8 mouse cellular contexts compared by ENCODE assay signal in the genomic region with DNA sequence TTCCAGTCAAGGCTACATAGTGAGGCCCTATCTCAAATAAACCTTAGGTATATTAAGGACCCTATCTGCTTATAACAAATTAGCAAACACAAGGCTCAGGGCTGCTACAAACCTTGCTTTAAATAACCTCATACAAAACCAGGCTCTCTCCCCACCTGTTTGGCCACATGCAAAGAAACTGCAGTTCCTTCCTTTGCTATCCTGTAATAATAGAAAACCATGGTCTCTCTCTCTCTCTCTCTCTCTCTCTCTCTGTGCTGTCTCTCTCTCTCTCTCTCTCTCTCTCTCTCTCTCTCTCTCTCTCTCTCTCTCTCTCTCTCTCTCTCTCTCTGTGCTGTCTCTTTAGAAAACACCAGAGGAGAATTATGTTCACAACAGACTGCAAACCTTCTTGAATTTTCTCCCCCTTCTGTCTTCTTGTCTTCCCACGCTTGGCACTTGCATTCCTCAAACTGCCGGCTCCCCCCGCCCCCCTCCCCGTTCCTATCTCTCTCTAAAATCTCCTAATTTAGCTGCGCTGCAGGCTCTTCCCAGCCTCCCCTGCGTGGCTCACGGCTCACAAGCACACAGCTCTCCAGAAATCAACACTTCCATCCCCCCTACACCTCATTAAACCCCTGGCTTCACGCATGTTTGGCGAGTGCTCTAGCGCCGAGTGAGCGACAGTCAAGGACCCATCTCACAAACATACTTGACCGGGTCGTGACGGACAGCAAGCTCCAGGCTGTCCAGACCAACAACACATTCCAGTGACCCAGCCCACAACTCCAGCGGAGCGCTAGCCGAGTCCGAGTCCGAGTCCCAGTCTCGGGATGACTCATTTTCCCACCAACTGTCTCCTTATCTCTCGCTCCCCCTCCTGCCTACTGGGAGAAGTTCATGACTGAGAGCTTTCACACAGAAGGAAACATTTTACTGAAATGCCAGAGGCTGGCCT. TPM values are rescaled to one million over a fixed set of nuclear protein-coding genes. Genes with fewer than 3 reads are reported as not detected.
DNase-seq lines count a peak whose midpoint lies in the region; ATAC-seq and TF ChIP-seq lines count a peak whose summit lies in the region.

No protein-coding gene starts in this region.

- 2% methylated on average over 22 of the region's 22 CpGs for WGBS in bone marrow, adult 2 months
- under 1% methylated on average over 22 of the region's 22 CpGs for WGBS in heart, embryonic 10.5 days
- under 1% methylated on average over 22 of the region's 22 CpGs for WGBS in kidney, embryonic 14.5 days
- under 1% methylated on average over 22 of the region's 22 CpGs for WGBS in limb, embryonic 14.5 days
- WGBS in midbrain, embryonic 15.5 days, result under 1% methylated on average over 22 of the region's 22 CpGs

- peak overlapping the region; percentile 0; the same call in 1 of the 2 replicates for H3K27ac ChIP-seq in bone marrow, adult 2 months (ENCODE audit: control insufficient read depth, insufficient read depth, low read depth, low read length, poor library complexity)
- peak overlapping the region; percentile 87 for H3K27ac ChIP-seq in heart, embryonic 10.5 days
- H3K27ac ChIP-seq in kidney, embryonic 14.5 days (ENCODE audit: low read depth, low read length), result peak overlapping the region; percentile 85
- peak overlapping the region; percentile 61; the same call in 1 of the 2 replicates for H3K27ac ChIP-seq in limb, embryonic 14.5 days (replicated peaks; ENCODE audit: low read depth, low read length)
- peak overlapping the region; percentile 61 for H3K27ac ChIP-seq in midbrain, embryonic 15.5 days

- H3K27me3 ChIP-seq in heart, embryonic 10.5 days (ENCODE audit: insufficient read depth, poor library complexity, severe bottlenecking), result no peaks in the 10 kb centered on the region
- H3K27me3 ChIP-seq in kidney, embryonic 14.5 days (ENCODE audit: control insufficient read depth, insufficient read depth, low read length), result no peaks in the 10 kb centered on the region
- H3K27me3 ChIP-seq in limb, embryonic 14.5 days (ENCODE audit: control insufficient read depth, insufficient read depth, low read length), result no peaks in the 10 kb centered on the region
- H3K27me3 ChIP-seq in midbrain, embryonic 15.5 days (replicated peaks), result no peaks in the 10 kb centered on the region

- H3K4me3 ChIP-seq in bone marrow, adult 2 months (replicated peaks; ENCODE audit: control insufficient read depth, low read depth, low read length), result peak overlapping the region; percentile 55
- H3K4me3 ChIP-seq in heart, embryonic 10.5 days, result peak overlapping the region; percentile 59
- H3K4me3 ChIP-seq in kidney, embryonic 14.5 days (ENCODE audit: low read length), result peak overlapping the region; percentile 40
- peak overlapping the region; percentile 38 for H3K4me3 ChIP-seq in limb, embryonic 14.5 days (replicated peaks; ENCODE audit: low read length)
- peak overlapping the region; percentile 34 for H3K4me3 ChIP-seq in midbrain, embryonic 15.5 days

- no peaks in the 10 kb centered on the region for H3K36me3 ChIP-seq in heart, embryonic 10.5 days
- H3K36me3 ChIP-seq in kidney, embryonic 14.5 days (ENCODE audit: control insufficient read depth, insufficient read depth, low read length), result no peaks in the 10 kb centered on the region
- no peaks in the 10 kb centered on the region for H3K36me3 ChIP-seq in limb, embryonic 14.5 days (ENCODE audit: control insufficient read depth, insufficient read depth, low read length)
- H3K36me3 ChIP-seq in midbrain, embryonic 15.5 days (replicated peaks), result no peaks in the 10 kb centered on the region

- no peaks in the 10 kb centered on the region; the same call in 1 of the 2 replicates for H3K4me1 ChIP-seq in bone marrow, adult 2 months (ENCODE audit: control insufficient read depth, insufficient read depth, low read length)
- H3K4me1 ChIP-seq in heart, embryonic 10.5 days, result peaks cover 38% of the 10 kb centered on the region
- peaks cover 28% of the 10 kb centered on the region for H3K4me1 ChIP-seq in kidney, embryonic 14.5 days (ENCODE audit: control insufficient read depth, insufficient read depth, low read length)
- peaks cover 33% of the 10 kb centered on the region for H3K4me1 ChIP-seq in limb, embryonic 14.5 days (ENCODE audit: control insufficient read depth, insufficient read depth, low read length)
- peaks cover 32% of the 10 kb centered on the region for H3K4me1 ChIP-seq in midbrain, embryonic 15.5 days

- peak overlapping the region; percentile 70 for H3K4me2 ChIP-seq in kidney, embryonic 14.5 days (replicated peaks; ENCODE audit: low read depth, low read length)
- peak overlapping the region; percentile 84 for H3K4me2 ChIP-seq in limb, embryonic 14.5 days (replicated peaks; ENCODE audit: low read depth, low read length, severe bottlenecking)
- H3K4me2 ChIP-seq in midbrain, embryonic 15.5 days, result peak overlapping the region; percentile 66

- no peaks in the 10 kb centered on the region for H3K9me3 ChIP-seq in heart, embryonic 10.5 days
- no peaks in the 10 kb centered on the region for H3K9me3 ChIP-seq in kidney, embryonic 14.5 days (ENCODE audit: control insufficient read depth, low read length)
- H3K9me3 ChIP-seq in limb, embryonic 14.5 days (ENCODE audit: control insufficient read depth, low read length), result no peaks in the 10 kb centered on the region
- H3K9me3 ChIP-seq in midbrain, embryonic 15.5 days, result no peaks in the 10 kb centered on the region

- ATAC-seq in erythroblast, adult 5-6 weeks (replicated peaks; ENCODE audit: low FRiP score, poor library complexity, severe bottlenecking), result peak; percentile 84
- ATAC-seq in kidney, embryonic 14.5 days (ENCODE audit: low FRiP score, low TSS enrichment), result peak; percentile 86
- peak; percentile 79 for ATAC-seq in limb, embryonic 14.5 days (ENCODE audit: low FRiP score, low read depth)
- ATAC-seq in midbrain, embryonic 15.5 days (replicated peaks), result peak; percentile 70

- TF ChIP-seq CTCF in bone marrow, adult 2 months (IDR thresholded peaks at IDR 0.05; ENCODE audit: control insufficient read depth, insufficient read depth, low read length), result peak; percentile 33; the same call in 1 of the 2 replicates

- no peak for TF ChIP-seq POLR2A in bone marrow, adult 2 months (IDR thresholded peaks at IDR 0.05; ENCODE audit: borderline replicate concordance, control insufficient read depth, low read depth, low read length)
- TF ChIP-seq POLR2A in limb, embryonic 14.5 days (IDR thresholded peaks at IDR 0.05; ENCODE audit: borderline replicate concordance, extremely low read depth, insufficient read depth, insufficient read length), result no peak

- peak overlapping the region; percentile 52; the same call in 1 of the 2 replicates for H3K9ac ChIP-seq in kidney, embryonic 14.5 days (ENCODE audit: low read depth, low read length)
- H3K9ac ChIP-seq in limb, embryonic 14.5 days (ENCODE audit: low read depth, low read length, severe bottlenecking), result peak overlapping the region; percentile 53
- peak overlapping the region; percentile 28; the same call in 1 of the 2 replicates for H3K9ac ChIP-seq in midbrain, embryonic 15.5 days

- peak; percentile 99 for DNase-seq in 3T3-L1 (ENCODE audit: low read depth, low spot score)
- peak; percentile 96 for DNase-seq in heart, embryonic 10.5 days (ENCODE audit: low spot score)
- peak; percentile 84 for DNase-seq in limb, embryonic 14.5 days (ENCODE audit: low spot score)
- DNase-seq in spleen, postnatal 10 days (ENCODE audit: low spot score in 2 of 2), result peak; percentile 44 to 56

RNA-seq across cellular contexts. Expression of a gene that starts 7.7 kb away (rescaled TPM):
- polyA plus RNA-seq in bone marrow, adult 2 months (2011; ENCODE audit: insufficient read depth, insufficient read length, low replicate concordance, missing spikeins), result 61.2 and 61.4 TPM in 2 replicates
- 25.5 and 41.1 TPM in 2 replicates for total RNA-seq in erythroblast, adult 5-6 weeks (2015; ENCODE audit: low replicate concordance)
- 29.1 and 32.1 TPM in 2 replicates for total RNA-seq in erythroblast, adult 5-6 weeks (2017; ENCODE audit: low replicate concordance)
- 154 and 293 TPM in 2 replicates for polyA plus RNA-seq in heart, embryonic 10.5 days (2016; fragmentation: Nextera tagmentation; extraction: Ambion mirVana)
- polyA plus RNA-seq in kidney, embryonic 14.5 days (2014; fragmentation: Nextera tagmentation; extraction: Ambion mirVana), result 320 and 334 TPM in 2 replicates
- polyA plus RNA-seq in limb, embryonic 14.5 days (2012; rRNA removed), result 132 and 137 TPM in 2 replicates
- polyA plus RNA-seq in limb, embryonic 14.5 days (2014; fragmentation: Nextera tagmentation; extraction: Ambion mirVana), result 252 and 271 TPM in 2 replicates
- 142 and 146 TPM in 2 replicates for polyA plus RNA-seq in midbrain, embryonic 15.5 days (2015; fragmentation: Nextera tagmentation; extraction: Ambion mirVana)

RNA-seq across cellular contexts. Expression of a gene that starts 18.5 kb away (rescaled TPM):
- polyA plus RNA-seq in bone marrow, adult 2 months (2011; ENCODE audit: insufficient read depth, insufficient read length, low replicate concordance, missing spikeins), result 139 and 177 TPM in 2 replicates
- 181 and 187 TPM in 2 replicates for total RNA-seq in erythroblast, adult 5-6 weeks (2015; ENCODE audit: low replicate concordance)
- total RNA-seq in erythroblast, adult 5-6 weeks (2017; ENCODE audit: low replicate concordance), result 61.4 and 103 TPM in 2 replicates
- 1,455 and 1,701 TPM in 2 replicates for polyA plus RNA-seq in heart, embryonic 10.5 days (2016; fragmentation: Nextera tagmentation; extraction: Ambion mirVana)
- 1,720 and 2,039 TPM in 2 replicates for polyA plus RNA-seq in kidney, embryonic 14.5 days (2014; fragmentation: Nextera tagmentation; extraction: Ambion mirVana)
- 503 and 1,052 TPM in 2 replicates for polyA plus RNA-seq in limb, embryonic 14.5 days (2012; rRNA removed)
- polyA plus RNA-seq in limb, embryonic 14.5 days (2014; fragmentation: Nextera tagmentation; extraction: Ambion mirVana), result 1,814 and 1,833 TPM in 2 replicates
- 1,095 and 1,182 TPM in 2 replicates for polyA plus RNA-seq in midbrain, embryonic 15.5 days (2015; fragmentation: Nextera tagmentation; extraction: Ambion mirVana)

RNA-seq across cellular contexts. Expression of a gene that starts 21.7 kb away (rescaled TPM):
- 7.3 and 7.8 TPM in 2 replicates for polyA plus RNA-seq in bone marrow, adult 2 months (2011; ENCODE audit: insufficient read depth, insufficient read length, low replicate concordance, missing spikeins)
- 15.0 and 18.4 TPM in 2 replicates for total RNA-seq in erythroblast, adult 5-6 weeks (2015; ENCODE audit: low replicate concordance)
- total RNA-seq in erythroblast, adult 5-6 weeks (2017; ENCODE audit: low replicate concordance), result 1.8 and 4.1 TPM in 2 replicates
- polyA plus RNA-seq in heart, embryonic 10.5 days (2016; fragmentation: Nextera tagmentation; extraction: Ambion mirVana), result 22.8 and 25.8 TPM in 2 replicates
- 35.8 and 36.9 TPM in 2 replicates for polyA plus RNA-seq in kidney, embryonic 14.5 days (2014; fragmentation: Nextera tagmentation; extraction: Ambion mirVana)
- polyA plus RNA-seq in limb, embryonic 14.5 days (2012; rRNA removed), result 23.7 TPM in 2 replicates
- 29.6 and 33.3 TPM in 2 replicates for polyA plus RNA-seq in limb, embryonic 14.5 days (2014; fragmentation: Nextera tagmentation; extraction: Ambion mirVana)
- polyA plus RNA-seq in midbrain, embryonic 15.5 days (2015; fragmentation: Nextera tagmentation; extraction: Ambion mirVana), result 35.6 and 39.4 TPM in 2 replicates

RNA-seq across cellular contexts. Expression of a gene that starts 21.8 kb away (rescaled TPM):
- polyA plus RNA-seq in bone marrow, adult 2 months (2011; ENCODE audit: insufficient read depth, insufficient read length, low replicate concordance, missing spikeins), result 13.2 and 18.3 TPM in 2 replicates
- 9.6 and 9.8 TPM in 2 replicates for total RNA-seq in erythroblast, adult 5-6 weeks (2015; ENCODE audit: low replicate concordance)
- 2.8 and 7.7 TPM in 2 replicates for total RNA-seq in erythroblast, adult 5-6 weeks (2017; ENCODE audit: low replicate concordance)
- 40.3 and 46.7 TPM in 2 replicates for polyA plus RNA-seq in heart, embryonic 10.5 days (2016; fragmentation: Nextera tagmentation; extraction: Ambion mirVana)
- 56.2 and 62.2 TPM in 2 replicates for polyA plus RNA-seq in kidney, embryonic 14.5 days (2014; fragmentation: Nextera tagmentation; extraction: Ambion mirVana)
- 27.6 and 28.7 TPM in 2 replicates for polyA plus RNA-seq in limb, embryonic 14.5 days (2012; rRNA removed)
- 61.7 and 62.2 TPM in 2 replicates for polyA plus RNA-seq in limb, embryonic 14.5 days (2014; fragmentation: Nextera tagmentation; extraction: Ambion mirVana)
- 49.3 and 49.6 TPM in 2 replicates for polyA plus RNA-seq in midbrain, embryonic 15.5 days (2015; fragmentation: Nextera tagmentation; extraction: Ambion mirVana)

RNA-seq across cellular contexts. Expression of a gene that starts 29.5 kb away (rescaled TPM):
- polyA plus RNA-seq in bone marrow, adult 2 months (2011; ENCODE audit: insufficient read depth, insufficient read length, low replicate concordance, missing spikeins), result 238 and 259 TPM in 2 replicates
- total RNA-seq in erythroblast, adult 5-6 weeks (2015; ENCODE audit: low replicate concordance), result 164 and 167 TPM in 2 replicates
- 24.7 and 54.8 TPM in 2 replicates for total RNA-seq in erythroblast, adult 5-6 weeks (2017; ENCODE audit: low replicate concordance)
- 1,049 and 1,325 TPM in 2 replicates for polyA plus RNA-seq in heart, embryonic 10.5 days (2016; fragmentation: Nextera tagmentation; extraction: Ambion mirVana)
- polyA plus RNA-seq in kidney, embryonic 14.5 days (2014; fragmentation: Nextera tagmentation; extraction: Ambion mirVana), result 911 and 1,119 TPM in 2 replicates
- 902 and 1,086 TPM in 2 replicates for polyA plus RNA-seq in limb, embryonic 14.5 days (2012; rRNA removed)
- 766 and 836 TPM in 2 replicates for polyA plus RNA-seq in limb, embryonic 14.5 days (2014; fragmentation: Nextera tagmentation; extraction: Ambion mirVana)
- 1,062 and 1,092 TPM in 2 replicates for polyA plus RNA-seq in midbrain, embryonic 15.5 days (2015; fragmentation: Nextera tagmentation; extraction: Ambion mirVana)

Comparison
In these comparisons a context has a peak if more than half of its experiments do, and no peak if none do; other contexts are left out.
1. Peak in every context shown above with its lines: DNase-seq, ATAC-seq, H3K4me3 ChIP-seq and H3K27ac ChIP-seq.
2. H3K27ac ChIP-seq: peak in every context shown above with its lines; median percentile 87 in heart, embryonic 10.5 days; 85 in kidney, embryonic 14.5 days; 61 in limb, embryonic 14.5 days; 61 in midbrain, embryonic 15.5 days; 0 in bone marrow, adult 2 months.